Mouse (Mus musculus) kidney, adult 9 months (tissue): ENCODE measurements around the gene Setd1a.
"Not testable (repeated sequence)": the region's sequence is repeated elsewhere in the genome, so short reads cannot be mapped to it uniquely, and the experiment has no call there.

Experiments
- DNase-seq: peaks from one replicate; pipeline ENCODE4 v3.0.0; 2022

Setd1a gene

GRCm38 (mm10) chr7:127776426-127776825 lies at the start of gene Setd1a:
Gene Setd1a, plus strand, starts transcription at chr7:127776670.
- peak; percentile 88 for DNase-seq

DNA sequence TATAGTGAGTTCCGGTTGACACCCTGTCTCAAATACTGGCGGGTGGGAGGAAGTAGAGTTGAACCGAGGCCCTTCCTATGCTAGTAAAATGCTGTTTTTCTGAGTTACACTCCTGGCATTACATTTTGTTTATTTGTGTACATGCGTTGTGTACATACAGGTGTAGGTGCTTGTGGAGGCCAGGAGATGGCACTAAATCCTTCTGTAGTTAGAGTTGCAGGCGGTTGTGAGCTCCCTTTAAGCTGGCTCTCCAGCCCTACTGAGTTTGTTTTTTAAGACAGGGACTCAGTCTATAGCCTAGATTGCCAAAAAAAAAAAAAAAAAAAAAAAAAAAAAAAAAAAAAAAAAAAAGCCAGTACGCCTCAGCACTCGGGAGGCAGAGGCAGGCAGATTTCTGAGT lies 48.6 kb upstream of the Setd1a start:
- no peak for DNase-seq

DNA sequence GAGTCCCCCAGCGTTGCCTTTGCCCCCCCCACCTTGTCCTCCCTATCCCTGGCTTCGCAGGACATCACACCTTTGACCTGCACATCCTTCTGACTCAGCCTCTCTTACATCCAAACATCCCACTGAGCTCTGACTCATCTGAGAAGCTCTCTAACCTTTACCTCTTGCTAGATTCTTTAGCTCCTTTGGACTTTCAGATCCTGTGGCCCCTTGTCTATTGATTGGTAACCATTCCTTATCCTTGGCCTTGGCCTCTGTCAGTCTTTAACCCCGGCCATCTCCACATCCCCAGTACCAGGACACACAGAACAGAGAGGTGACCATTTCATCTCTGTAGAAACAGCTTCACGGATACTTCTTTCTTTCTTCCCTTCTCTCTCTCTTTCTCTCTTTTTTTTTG lies 46.3 kb upstream of the Setd1a start:
- DNase-seq = no peak

GRCm38 (mm10) chr7:127732066-127732465 lies 44.4 kb upstream of the Setd1a start, which contains the start of gene Ctf2:
Gene Ctf2, minus strand, starts transcription at chr7:127732166.
- not testable (repeated sequence) for DNase-seq

DNA sequence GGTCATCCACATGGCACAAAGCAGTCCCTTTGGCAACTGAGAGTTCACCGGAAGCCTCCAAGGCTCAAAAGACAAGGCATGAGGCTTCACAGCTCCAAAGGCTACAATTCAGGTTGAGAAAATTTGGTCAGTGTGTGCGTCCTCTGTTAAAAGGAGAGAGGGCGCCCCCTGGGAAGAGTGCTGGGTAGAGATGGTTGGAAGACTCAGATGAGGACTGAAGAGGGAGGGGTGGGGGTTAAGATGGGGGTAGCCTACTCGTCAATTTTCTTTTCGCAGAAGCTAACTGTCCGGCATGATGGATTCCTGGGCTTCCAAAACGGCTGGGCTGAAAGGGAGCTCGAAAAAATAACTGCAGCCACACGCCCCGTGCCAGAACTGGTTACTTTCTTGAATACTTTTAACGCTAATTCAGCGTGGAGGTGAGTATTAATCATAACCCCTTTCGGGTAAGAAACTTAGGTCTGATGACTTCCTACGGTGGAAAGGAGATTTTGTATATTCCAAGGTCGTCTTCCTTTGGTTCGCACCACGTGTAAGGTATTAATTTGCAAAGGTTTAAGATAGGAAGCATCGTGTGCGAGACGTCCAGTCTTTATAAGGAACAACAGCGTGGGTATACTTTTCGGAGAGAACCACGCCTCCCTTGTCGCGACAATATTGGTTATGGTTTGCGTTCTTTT lies 32.0 kb upstream of the Setd1a start, which contains the start of gene Fbxl19:
Gene Fbxl19, plus strand, starts transcription at position 178 of the 680 bp plus-strand sequence.
- peak; percentile 85 for DNase-seq

DNA sequence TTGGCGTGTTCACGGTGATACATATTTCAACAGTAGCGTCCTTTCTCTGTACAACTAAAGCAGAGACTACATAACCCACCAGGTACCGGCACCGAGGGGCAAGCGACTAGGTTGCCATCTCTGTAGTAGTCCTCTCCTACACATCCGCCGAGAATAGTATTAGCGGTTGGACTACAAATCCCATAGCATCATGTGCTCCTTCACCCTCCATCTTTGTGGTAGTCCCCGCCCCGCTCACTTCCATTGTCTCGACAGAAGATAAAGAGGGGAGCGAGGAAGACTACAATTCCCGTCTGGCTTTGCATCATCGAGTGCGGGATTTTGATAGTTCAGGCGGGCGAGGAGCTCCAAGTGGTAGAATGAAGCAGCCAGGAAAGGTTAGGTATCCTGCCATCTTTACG lies 31.2 kb upstream of the Setd1a start:
- peak; percentile 98 for DNase-seq

GRCm38 (mm10) chr7:127745652-127746493 lies 30.6 kb upstream of the Setd1a start:
- peak; percentile 100 for DNase-seq

GRCm38 (mm10) chr7:127746494-127747491 lies 29.7 kb upstream of the Setd1a start:
- peak; percentile 35 for DNase-seq

- DNase-seq = no peak
Observed at GRCm38 (mm10) chr7:127747559-127748234, 28.8 kb upstream of the Setd1a start.

DNA sequence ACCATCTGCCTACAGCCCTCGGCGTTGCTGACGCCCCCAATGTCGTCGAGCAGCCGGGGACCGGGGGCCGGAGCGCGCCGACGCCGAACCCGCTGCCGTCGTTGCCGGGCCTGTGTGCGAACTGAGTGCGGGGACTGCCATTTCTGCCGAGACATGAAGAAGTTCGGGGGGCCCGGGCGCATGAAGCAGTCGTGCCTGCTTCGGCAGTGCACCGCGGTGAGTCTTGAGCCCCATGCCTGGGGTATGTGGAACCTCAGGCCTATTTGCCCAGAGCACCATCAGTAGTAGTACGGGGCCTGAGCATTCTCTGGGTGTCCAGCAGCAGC lies 28.3 kb upstream of the Setd1a start:
- DNase-seq = no peak

DNA sequence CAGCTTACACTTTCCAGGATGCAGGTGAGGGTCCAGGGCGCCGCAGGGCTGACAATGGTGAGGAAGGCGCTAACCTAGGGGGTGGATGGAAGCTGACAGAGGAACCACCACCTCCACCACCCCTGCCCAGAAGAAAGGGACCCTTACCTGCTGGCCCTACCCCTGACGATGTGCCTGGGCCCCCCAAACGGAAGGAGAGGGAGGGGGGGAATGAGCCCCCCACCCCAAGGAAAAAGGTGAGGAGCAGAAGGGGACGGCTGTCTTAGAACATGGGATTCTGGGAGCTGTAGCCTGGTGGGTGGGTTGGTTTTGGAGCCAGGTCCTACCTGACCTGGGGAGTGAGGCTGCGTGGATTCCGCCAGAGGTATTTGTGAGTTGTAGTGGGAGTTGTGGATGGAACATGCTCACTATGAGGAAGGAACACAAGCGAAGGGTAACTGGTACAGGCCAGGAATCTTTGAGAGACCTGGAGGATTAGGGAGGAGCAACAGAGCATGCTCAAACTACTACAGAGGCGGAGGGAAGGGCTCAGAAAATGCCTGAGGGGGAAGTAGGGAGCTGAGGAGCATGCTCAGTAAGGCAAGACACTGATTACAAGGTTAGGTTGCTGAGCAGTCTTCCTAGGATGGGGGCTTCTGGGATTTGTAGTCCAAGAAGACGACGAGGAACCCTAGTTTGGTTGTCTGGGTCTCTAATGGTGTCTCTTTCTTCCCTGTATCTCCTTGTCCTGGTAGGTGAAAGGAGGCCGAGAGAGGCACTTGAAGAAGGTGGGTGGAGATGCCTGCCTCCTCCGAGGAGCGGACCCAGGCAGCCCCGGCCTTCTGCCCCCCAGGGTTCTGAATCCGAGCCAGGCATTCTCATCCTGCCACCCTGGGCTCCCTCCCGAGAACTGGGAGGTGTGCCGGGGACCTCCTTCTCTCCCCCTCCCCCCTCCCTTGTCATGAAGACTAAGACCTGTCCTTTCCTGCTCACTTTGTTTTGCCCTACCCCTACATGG lies 26.0 kb upstream of the Setd1a start:
- no peak for DNase-seq

- DNase-seq = no peak
Observed at GRCm38 (mm10) chr7:127751619-127752018, 24.9 kb upstream of the Setd1a start.

DNA sequence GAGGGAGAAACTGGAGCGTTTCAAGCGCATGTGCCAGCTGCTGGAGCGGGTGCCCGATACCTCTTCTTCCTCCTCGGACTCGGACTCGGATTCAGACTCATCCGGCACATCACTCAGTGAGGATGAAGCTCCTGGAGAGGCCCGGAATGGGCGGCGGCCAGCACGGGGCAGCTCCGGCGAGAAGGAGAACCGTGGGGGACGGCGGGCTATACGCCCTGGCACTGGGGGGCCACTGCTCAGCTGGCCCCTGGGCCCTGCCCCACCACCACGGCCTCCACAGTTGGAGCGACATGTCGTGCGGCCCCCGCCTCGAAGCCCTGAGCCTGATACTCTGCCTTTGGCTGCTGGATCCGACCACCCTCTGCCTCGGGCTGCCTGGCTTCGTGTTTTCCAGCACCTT lies 24.4 kb upstream of the Setd1a start:
- no peak for DNase-seq

GRCm38 (mm10) chr7:127753158-127753557 lies 23.3 kb upstream of the Setd1a start:
- DNase-seq = no peak

GRCm38 (mm10) chr7:127753741-127754140 lies 22.7 kb upstream of the Setd1a start:
- no peak for DNase-seq

DNA sequence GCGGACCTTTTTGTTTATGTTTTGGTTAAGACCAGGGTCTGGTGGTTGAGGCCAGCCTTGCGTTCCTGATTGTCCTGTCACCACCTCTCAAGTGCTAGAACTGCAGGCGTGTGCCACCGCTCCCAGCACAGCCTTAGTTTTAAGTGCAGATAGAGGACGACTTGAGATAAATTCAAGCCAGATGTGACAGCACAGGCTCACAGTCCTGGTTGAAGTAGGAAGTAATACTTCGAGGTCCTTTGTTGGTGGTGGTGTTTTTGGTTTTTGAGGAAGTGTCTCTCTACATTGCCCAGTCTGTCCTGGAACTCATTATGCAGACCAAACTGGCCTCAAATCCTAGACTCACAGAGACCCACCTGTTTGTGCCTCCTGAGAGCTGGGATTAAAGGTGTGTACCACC lies 16.8 kb upstream of the Setd1a start:
- no peak for DNase-seq

DNA sequence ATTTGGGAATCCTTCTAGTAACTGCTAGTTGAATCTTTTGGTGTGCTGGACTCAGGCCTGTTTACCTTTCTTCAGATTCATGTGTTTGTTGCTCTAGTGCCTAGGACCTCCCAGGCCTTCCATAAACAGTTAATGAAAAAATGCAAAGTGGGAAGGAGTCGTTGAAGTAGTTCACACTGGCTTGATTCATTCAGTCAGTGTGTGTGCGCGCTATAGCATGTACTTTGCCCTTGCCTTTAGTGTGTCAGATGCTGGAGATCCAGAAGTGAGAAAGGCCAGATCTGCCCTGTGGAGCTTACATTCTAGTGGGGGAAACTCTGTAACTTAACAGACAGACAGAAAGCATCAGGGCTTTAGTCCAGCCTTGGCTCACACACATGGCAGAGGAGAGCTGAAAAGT lies 16.0 kb upstream of the Setd1a start:
- DNase-seq = no peak

GRCm38 (mm10) chr7:127761026-127761425 lies 15.4 kb upstream of the Setd1a start:
- peak; percentile 79 for DNase-seq

DNA sequence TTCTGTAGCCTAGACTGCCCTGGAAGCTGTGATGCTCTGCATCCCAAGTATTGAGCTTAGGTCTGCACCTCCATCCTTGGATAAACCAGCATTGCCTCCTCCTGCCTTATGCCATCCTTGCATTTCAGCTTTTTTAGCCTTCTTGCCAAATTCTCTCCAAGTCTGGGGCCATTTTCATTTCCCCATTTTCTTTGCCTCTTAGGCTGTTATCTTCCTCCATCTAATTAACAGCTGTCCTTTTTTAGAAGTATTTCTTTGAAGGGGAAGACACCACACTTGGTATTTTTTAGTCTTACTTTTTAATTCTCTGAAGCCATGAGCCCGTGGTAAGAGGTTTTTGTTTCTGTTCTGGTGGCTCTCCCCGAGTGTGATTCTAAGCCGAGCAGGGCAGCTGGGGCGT lies 12.8 kb upstream of the Setd1a start:
- no peak for DNase-seq

GRCm38 (mm10) chr7:127765756-127766155 lies 10.7 kb upstream of the Setd1a start:
- DNase-seq = no peak
